34 mouse cellular contexts compared by ENCODE assay signal in genomic region chr11:115269330-115270066, GRCm38 (mm10). TPM values are rescaled to one million over a fixed set of nuclear protein-coding genes. Genes with fewer than 3 reads are reported as not detected.
A peak's percentile ranks its signal among the peaks of the same experiment; 100 is the strongest.
DNase-seq lines count a peak whose midpoint lies in the region; ATAC-seq and TF ChIP-seq lines count a peak whose summit lies in the region.
"Had no signal": no experiment of that assay in that cellular context is flagged by ENCODE, and none has a peak within 500 bp of the region (broad histone marks: within the 10 kb centered on the region; RNA-seq: fewer than 3 reads in every experiment).

No protein-coding gene starts in this region.

- ATAC-seq in G1E (ENCODE audit: extremely low read depth, insufficient number of reproducible peaks, low FRiP score, poor library complexity, severe bottlenecking), result 0 out of 2 replicates have a peak, but pooled peaks have one; percentile 9
- ATAC-seq: CD4-positive, CD25-positive, alpha-beta regulatory T cell, adult 4 months; intestine, embryonic 16.5 days; Patski had no signal

- H3K4me1 ChIP-seq in G1E (ENCODE audit: insufficient read depth, low read depth, low read length), result peaks cover 44% of the 10 kb centered on the region

- peaks cover 20% of the 10 kb centered on the region; the same call in 1 of the 2 replicates for H3K27me3 ChIP-seq in G1E (ENCODE audit: insufficient read depth, low read length)

- H3K36me3 ChIP-seq in G1E (replicated peaks), result peaks cover 72% of the 10 kb centered on the region

- TF ChIP-seq CTCF in G1E (IDR thresholded peaks at IDR 0.05; ENCODE audit: low read depth, low read length), result no peak

- DNase-seq in cerebellum, adult 18-20 months, result peak; percentile 33 to 53
- no peak for DNase-seq in cerebellum, adult 9-10 months
- DNase-seq in heart, adult 11 months, result peak; percentile 91
- no peak for DNase-seq in heart, adult 9 months (ENCODE audit: low spot score in 2 of 2)
- DNase-seq in G1E (ENCODE audit: low spot score), result no peak
- peak; percentile 50 to 57 for DNase-seq in cerebellum, postnatal 25 days
- no peak for DNase-seq in right cerebral cortex, postnatal 14 days
- DNase-seq: adrenal gland, postnatal 10 days; adrenal gland, postnatal 36 days; forebrain, postnatal 0 days; gastrocnemius, adult 2 months; gastrocnemius, postnatal 14 days; heart, adult 18-20 months; heart, postnatal 14 days; heart, postnatal 4 days; kidney, adult 18-20 months; kidney, adult 9 months had no signal

- peaks cover 5% of the 10 kb centered on the region; the same call in 1 of the 2 replicates for H3K9me3 ChIP-seq in G1E (replicated peaks)
- H3K9me3 ChIP-seq: embryonic facial prominence, embryonic 12.5 days; embryonic facial prominence, embryonic 15.5 days; heart, embryonic 10.5 days; heart, embryonic 13.5 days; hindbrain, embryonic 12.5 days; hindbrain, embryonic 15.5 days had no signal

- H3K4me3 ChIP-seq in G1E (ENCODE audit: low read depth, low read length), result no peak overlapping the region
- H3K4me3 ChIP-seq: embryonic facial prominence, embryonic 12.5 days; embryonic facial prominence, embryonic 15.5 days; gastrocnemius, adult 2 months; heart, embryonic 10.5 days; heart, embryonic 13.5 days; hindbrain, embryonic 12.5 days; hindbrain, embryonic 15.5 days had no signal

RNA-seq across cellular contexts. Expression of gene Grin2c, which starts 2.5 kb away (rescaled TPM):
- total RNA-seq in G1E (2014; fragmentation: Nextera tagmentation) (0.53 TPM in 1 of 2 replicates, not detected in the other), G1E (2017) (0.06 TPM in 1 of 2 replicates, not detected in the other)
- not detected in 2 replicates for polyA plus RNA-seq in G1E (2012)
- total RNA-seq: gastrocnemius, postnatal 14 days; gastrocnemius, postnatal 4 days had no signal
- polyA plus RNA-seq: C2C12; CD4-positive, CD25-positive, alpha-beta regulatory T cell, adult 4 months; embryonic facial prominence, embryonic 15.5 days; forebrain, embryonic 11.5 days; heart, embryonic 13.5 days; kidney, embryonic 16.5 days; Patski had no signal

RNA-seq across cellular contexts. Expression of gene Fdxr, which starts 7.4 kb away (rescaled TPM):
- total RNA-seq in G1E (2014; fragmentation: Nextera tagmentation) (3.7 and 10.4 TPM in 2 replicates), G1E (2017) (10.7 and 11.1 TPM in 2 replicates)
- polyA plus RNA-seq in G1E (2012), result 32.2 and 36.3 TPM in 2 replicates

RNA-seq across cellular contexts. Expression of gene Fads6, which starts 28.0 kb away (rescaled TPM):
- not detected in 2 replicates for total RNA-seq in G1E (2014; fragmentation: Nextera tagmentation)
- 0.06 and 0.38 TPM in 2 replicates for total RNA-seq in G1E (2017)
- polyA plus RNA-seq in G1E (2012), result not detected in 2 replicates

RNA-seq across cellular contexts. Expression of gene Otop2, which starts 37.5 kb away (rescaled TPM):
- total RNA-seq in G1E (2014; fragmentation: Nextera tagmentation), result not detected in 2 replicates
- total RNA-seq in G1E (2017), result not detected in 2 replicates
- not detected in 2 replicates for polyA plus RNA-seq in G1E (2012)
- total RNA-seq: adrenal gland, adult 18-20 months; adrenal gland, postnatal 10 days; adrenal gland, postnatal 36 days; forebrain, postnatal 0 days; gastrocnemius, adult 2 months; gastrocnemius, postnatal 14 days; gastrocnemius, postnatal 4 days; heart, adult 18-20 months; heart, postnatal 14 days; heart, postnatal 4 days had no signal
- polyA plus RNA-seq: C2C12; CD4-positive, CD25-positive, alpha-beta regulatory T cell, adult 4 months; forebrain, embryonic 11.5 days; forebrain, embryonic 14.5 days; heart, embryonic 10.5 days; heart, embryonic 13.5 days; heart, embryonic 16.5 days; hindbrain, embryonic 12.5 days; kidney, embryonic 16.5 days; Patski had no signal

RNA-seq across cellular contexts. Expression of gene Ush1g, which starts 52.3 kb away (rescaled TPM):
- not detected in 2 replicates for total RNA-seq in G1E (2014; fragmentation: Nextera tagmentation)
- total RNA-seq in G1E (2017), result 0.05 and 0.06 TPM in 2 replicates
- polyA plus RNA-seq in G1E (2012), result not detected in 2 replicates
- total RNA-seq: ES-E14; gastrocnemius, postnatal 4 days had no signal
- polyA plus RNA-seq: CD4-positive, CD25-positive, alpha-beta regulatory T cell, adult 4 months; forebrain, embryonic 11.5 days; forebrain, embryonic 14.5 days; hindbrain, embryonic 12.5 days; kidney, embryonic 16.5 days had no signal

Comparison
In these comparisons a context has a peak if more than half of its experiments do, and no peak if none do; other contexts are left out.
1. DNase-seq: peak in cerebellum, adult 18-20 months (2 of 2), heart, adult 11 months (single experiment) and cerebellum, postnatal 25 days (2 of 2); none in cerebellum, adult 9-10 months (single experiment), heart, adult 9 months (0 of 2), G1E (single experiment) and right cerebral cortex, postnatal 14 days (single experiment).